Mouse (Mus musculus) embryonic facial prominence, embryonic 10.5 days (tissue): ENCODE data around the gene Vstm2l. TPM values are rescaled to one million over a fixed set of nuclear protein-coding genes. Genes with fewer than 3 reads are reported as not detected.

ENCODE experiments used
- DNase-seq: peaks from one replicate; pipeline ENCODE4 v3.0.0-alpha.2; 2017; ENCODE audit warnings: low spot score
- H3K27ac ChIP-seq: fragments of 300-500 bp; sonication (generic); replicated peaks from 2 replicates; pipeline ENCODE4 v1.5.1; 2016; ENCODE audit warnings: mild to moderate bottlenecking
- H3K27me3 ChIP-seq: fragments of 300-500 bp; sonication (generic); replicated peaks from 2 replicates; pipeline ENCODE4 v1.6.1; 2016; ENCODE audit warnings: low read depth, mild to moderate bottlenecking; ENCODE audit not compliant: poor library complexity, severe bottlenecking
- H3K36me3 ChIP-seq: fragments of 300-500 bp; sonication (generic); replicated peaks from 2 replicates; pipeline ENCODE4 v1.6.1; 2016; ENCODE audit warnings: mild to moderate bottlenecking, moderate library complexity
- H3K4me1 ChIP-seq: fragments of 300-500 bp; sonication (generic); 2 replicates; pipeline ENCODE4 v1.6.1; 2016
- H3K4me3 ChIP-seq: fragments of 300-500 bp; sonication (generic); 2 replicates; pipeline ENCODE4 v1.5.1; 2016; ENCODE audit warnings: mild to moderate bottlenecking, moderate library complexity
- H3K9me3 ChIP-seq: fragments of 300-500 bp; sonication (generic); 2 replicates; pipeline ENCODE4 v1.6.1; 2016; ENCODE audit warnings: mild to moderate bottlenecking
- WGBS: fragments of 180-500 bp; shearing (Covaris S2); methylation state at CpG from one replicate; pipeline ENCODE4 v1.1.7; 2016; 5-methylcytosine and 5-hydroxymethylcytosine counted together
- polyA plus RNA-seq: library from polyadenylated mRNA; unstranded; fragments of >200 nt; fragmentation: Nextera tagmentation; extraction: Ambion mirVana; gene quantifications from 2 replicates; pipeline ENCODE4 v1.2.1, GENCODE M21; 2016

Vstm2l gene
- polyA plus RNA-seq, 1 experiment from 2014 or later: 0.46 TPM

- Histone ChIP-seq H3K4me3 (no peak overlapping the region), H3K27me3 (no peaks in the 10 kb centered on the region), H3K36me3 (peaks cover 50% of the 10 kb centered on the region), H3K27ac (no peak overlapping the region), H3K4me1 (0 out of 2 replicates have a peak, but pooled peaks cover 2% of the 10 kb centered on the region), H3K9me3 (no peaks in the 10 kb centered on the region)
- WGBS: 88% methylated on average over 3 of the region's 3 CpGs
- DNase-seq: no peak
Observed at GRCm38 (mm10) chr2:157982727-157983126, 68.3 kb downstream of the Vstm2l start.

GRCm38 (mm10) chr2:157983276-157983675 lies 68.8 kb downstream of the Vstm2l start:
- no peaks in the 10 kb centered on the region for H3K27me3 ChIP-seq
- WGBS: 89% methylated on average over 4 of the region's 4 CpGs
- H3K4me3 ChIP-seq: no peak overlapping the region
- H3K36me3 ChIP-seq: peaks cover 53% of the 10 kb centered on the region
- H3K4me1 ChIP-seq: 0 out of 2 replicates have a peak, but pooled peaks cover 2% of the 10 kb centered on the region
- H3K9me3 ChIP-seq: no peaks in the 10 kb centered on the region
- H3K27ac ChIP-seq: no peak overlapping the region
- DNase-seq: no peak

GRCm38 (mm10) chr2:157985611-157986010 lies 71.2 kb downstream of the Vstm2l start:
- Histone ChIP-seq H3K36me3 (peaks cover 62% of the 10 kb centered on the region), H3K4me1 (peaks cover 5% of the 10 kb centered on the region; the same call in 1 of the 2 replicates), H3K9me3 (no peaks in the 10 kb centered on the region), H3K4me3 (no peak overlapping the region), H3K27ac (no peak overlapping the region), H3K27me3 (no peaks in the 10 kb centered on the region)
- 88% methylated on average over 4 of the region's 4 CpGs for WGBS
- DNase-seq: no peak

DNA sequence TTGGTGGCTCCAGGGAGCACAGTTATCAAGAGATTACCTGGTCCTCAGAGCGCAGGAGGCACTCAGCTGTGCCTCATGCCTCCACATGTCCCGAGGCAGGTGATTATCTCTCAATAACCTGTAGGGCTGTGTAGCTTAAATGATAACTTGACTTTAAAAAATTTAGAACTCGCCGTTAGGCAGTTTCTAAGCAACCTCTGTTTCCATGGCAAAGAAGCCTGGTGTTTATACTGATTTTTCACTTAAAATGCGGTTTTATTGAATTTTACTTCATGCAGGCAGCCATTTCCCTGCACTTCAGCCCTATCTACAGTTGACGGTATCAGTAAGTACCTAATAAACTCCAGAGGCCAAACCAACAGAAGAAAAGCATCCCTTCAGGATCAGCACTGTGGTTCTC lies 71.8 kb downstream of the Vstm2l start:
- Histone ChIP-seq H3K36me3 (peaks cover 62% of the 10 kb centered on the region), H3K9me3 (no peaks in the 10 kb centered on the region)
- WGBS: 91% methylated on average over 6 of the region's 6 CpGs

GRCm38 (mm10) chr2:157988416-157989190 lies 74.2 kb downstream of the Vstm2l start:
- DNase-seq: no peak
- Histone ChIP-seq H3K36me3 (peaks cover 71% of the 10 kb centered on the region), H3K4me1 (peaks cover 5% of the 10 kb centered on the region; the same call in 1 of the 2 replicates), H3K27ac (no peak overlapping the region), H3K9me3 (no peaks in the 10 kb centered on the region), H3K27me3 (no peaks in the 10 kb centered on the region), H3K4me3 (no peak overlapping the region)
- 87% methylated on average over 7 of the region's 7 CpGs for WGBS

More for the DNA sequence above, 71.8 kb downstream of the Vstm2l start:
- H3K27me3 ChIP-seq: no peaks in the 10 kb centered on the region
- no peak overlapping the region for H3K4me3 ChIP-seq
- DNase-seq: no peak
- peaks cover 5% of the 10 kb centered on the region; the same call in 1 of the 2 replicates for H3K4me1 ChIP-seq
- H3K27ac ChIP-seq: no peak overlapping the region

- Histone ChIP-seq H3K27me3 (no peaks in the 10 kb centered on the region), H3K9me3 (no peaks in the 10 kb centered on the region), H3K4me3 (no peak overlapping the region), H3K27ac (no peak overlapping the region), H3K36me3 (peaks cover 84% of the 10 kb centered on the region), H3K4me1 (peaks cover 5% of the 10 kb centered on the region; the same call in 1 of the 2 replicates)
- 90% methylated on average over 2 of the region's 2 CpGs for WGBS
- no peak for DNase-seq
Observed at GRCm38 (mm10) chr2:157989946-157990345, 75.5 kb downstream of the Vstm2l start.

DNA sequence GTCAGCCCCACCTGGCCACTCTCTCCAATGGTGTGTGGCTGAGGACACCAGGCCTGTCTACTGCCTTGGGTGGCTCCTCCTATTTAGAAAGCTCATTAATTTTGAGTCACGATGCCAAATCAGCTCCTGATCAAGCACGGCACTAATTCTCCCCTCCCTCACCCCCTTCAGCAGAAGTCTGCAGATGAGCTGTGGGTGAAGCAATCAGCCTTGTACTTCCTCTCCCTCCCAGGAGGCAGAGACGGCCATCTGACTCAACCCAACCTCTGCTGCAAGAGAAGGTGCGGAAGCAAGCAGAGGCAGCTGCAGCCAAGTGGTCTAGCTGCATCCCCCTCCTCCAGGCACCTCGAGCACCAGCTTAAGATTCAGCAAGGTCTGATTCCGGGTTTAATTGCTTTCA lies 76.6 kb downstream of the Vstm2l start:
- Histone ChIP-seq H3K36me3 (peaks cover 86% of the 10 kb centered on the region), H3K4me1 (peaks cover 5% of the 10 kb centered on the region; the same call in 1 of the 2 replicates), H3K4me3 (no peak overlapping the region), H3K27me3 (no peaks in the 10 kb centered on the region), H3K9me3 (no peaks in the 10 kb centered on the region), H3K27ac (no peak overlapping the region)
- no peak for DNase-seq
- 82% methylated on average over 6 of the region's 6 CpGs for WGBS

GRCm38 (mm10) chr2:157992501-157992900 lies 78.0 kb downstream of the Vstm2l start:
- 95% methylated on average over 4 of the region's 4 CpGs for WGBS
- Histone ChIP-seq H3K4me1 (peaks cover 5% of the 10 kb centered on the region; the same call in 1 of the 2 replicates), H3K27ac (no peak overlapping the region), H3K9me3 (no peaks in the 10 kb centered on the region), H3K36me3 (peaks cover 89% of the 10 kb centered on the region), H3K27me3 (no peaks in the 10 kb centered on the region), H3K4me3 (no peak overlapping the region)
- DNase-seq: no peak

Other genes with a start within 250 kb of the Vstm2l start
- 93.8 and 98.1 TPM in 2 replicates for gene Ctnnbl1, start 177.3 kb upstream of the Vstm2l start, polyA plus RNA-seq
- gene Tti1, start 113.8 kb downstream of the Vstm2l start, polyA plus RNA-seq: 37.8 and 39.2 TPM in 2 replicates
- gene Rprd1b, start 113.8 kb downstream of the Vstm2l start, polyA plus RNA-seq: 54.0 and 57.9 TPM in 2 replicates
- 6.4 and 7.8 TPM in 2 replicates for gene Tgm2, start 231.8 kb downstream of the Vstm2l start, polyA plus RNA-seq